Mouse (Mus musculus) liver, adult 2 months (tissue): ENCODE measurements at regions not wholly inside any gene's neighbourhood (a gene's known extent, or its start where the extent isn't known, plus 50 kb on each side); places are given as distances from the start of the nearest gene placed in this dataset.

ENCODE experiments used
- CTCF ChIP-seq: fragments of 200-500 bp; IDR thresholded peaks from 2 replicates; pipeline ENCODE4 v1.5.1; 2011; ENCODE audit warnings: low read depth, low read length, control low read depth
- POLR2A ChIP-seq: fragments of 200-500 bp; IDR thresholded peaks from 2 replicates; pipeline ENCODE4 v1.6.1; 2011; ENCODE audit warnings: low read length, control low read depth; ENCODE audit not compliant: insufficient read depth; ENCODE audit errors: extremely low read depth

DNA sequence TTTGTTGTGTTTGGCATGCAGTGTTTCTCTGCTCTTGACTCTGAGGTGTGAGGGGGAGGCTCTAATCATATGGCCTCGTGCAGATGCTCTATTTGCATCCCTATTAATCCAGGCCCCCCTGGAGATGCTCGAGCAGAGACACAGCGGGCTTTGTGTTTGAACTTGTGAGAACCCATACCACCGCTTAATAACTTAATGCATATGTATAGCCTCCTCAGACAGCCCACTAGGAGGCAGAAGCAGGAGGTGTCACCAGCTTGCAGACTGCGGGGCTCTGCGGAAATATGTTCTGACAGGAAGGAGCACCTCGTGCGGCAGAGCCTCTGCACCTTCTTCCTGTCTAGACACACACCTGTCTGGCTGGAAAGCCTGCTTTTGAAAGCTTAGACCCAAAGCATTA is 113.7 kb downstream of the Barhl2 start:
- TF ChIP-seq CTCF = no peak
- TF ChIP-seq POLR2A = no peak
